Mouse (Mus musculus) urinary bladder, postnatal 25 days (tissue): ENCODE measurements around the gene Plxna2.

Source experiments
- DNase-seq: peaks from one replicate; pipeline ENCODE4 v3.0.0; 2022; ENCODE audit warnings: low spot score

The Plxna2 gene

GRCm38 (mm10) chr1:194774350-194774749, 156.3 kb downstream of the Plxna2 start:
- no peak for DNase-seq

- DNase-seq, result no peak
Measured at GRCm38 (mm10) chr1:194774754-194775153, 156.7 kb downstream of the Plxna2 start.

GRCm38 (mm10) chr1:194775656-194776374, 157.8 kb downstream of the Plxna2 start:
- DNase-seq, result no peak

- DNase-seq, result no peak
Measured at GRCm38 (mm10) chr1:194776510-194777244, 158.7 kb downstream of the Plxna2 start.

GRCm38 (mm10) chr1:194777608-194778007, 159.6 kb downstream of the Plxna2 start:
- no peak for DNase-seq

GRCm38 (mm10) chr1:194780392-194780791, 162.4 kb downstream of the Plxna2 start:
- DNase-seq, result no peak

GRCm38 (mm10) chr1:194780794-194781390, 162.9 kb downstream of the Plxna2 start:
- no peak for DNase-seq

- no peak for DNase-seq
Measured at GRCm38 (mm10) chr1:194781556-194781955, 163.5 kb downstream of the Plxna2 start.

GRCm38 (mm10) chr1:194782325-194782724, 164.3 kb downstream of the Plxna2 start:
- no peak for DNase-seq

- DNase-seq, result no peak
Measured at GRCm38 (mm10) chr1:194787626-194788025, 169.6 kb downstream of the Plxna2 start.

GRCm38 (mm10) chr1:194793226-194793924, 175.4 kb downstream of the Plxna2 start:
- no peak for DNase-seq

GRCm38 (mm10) chr1:194795316-194795715, 177.3 kb downstream of the Plxna2 start:
- no peak for DNase-seq

GRCm38 (mm10) chr1:194797843-194798242, 179.8 kb downstream of the Plxna2 start:
- DNase-seq, result no peak

GRCm38 (mm10) chr1:194798511-194798910, 180.5 kb downstream of the Plxna2 start:
- DNase-seq, result no peak

GRCm38 (mm10) chr1:194808261-194808660, 190.2 kb downstream of the Plxna2 start:
- no peak for DNase-seq

- DNase-seq, result no peak
Measured at GRCm38 (mm10) chr1:194808681-194809080, 190.7 kb downstream of the Plxna2 start.

GRCm38 (mm10) chr1:194809600-194809999, 191.6 kb downstream of the Plxna2 start:
- DNase-seq, result no peak

- DNase-seq, result no peak
Measured at GRCm38 (mm10) chr1:194814187-194814586, 196.2 kb downstream of the Plxna2 start.

GRCm38 (mm10) chr1:194815547-194815946, 197.5 kb downstream of the Plxna2 start:
- no peak for DNase-seq

GRCm38 (mm10) chr1:194816913-194817312, 198.9 kb downstream of the Plxna2 start:
- DNase-seq, result peak; percentile 46

GRCm38 (mm10) chr1:194820953-194821352, 202.9 kb downstream of the Plxna2 start:
- DNase-seq, result no peak

GRCm38 (mm10) chr1:194821721-194822120, 203.7 kb downstream of the Plxna2 start:
- no peak for DNase-seq
